Mouse (Mus musculus): Measurements from ENCODE around the gene Plpp3. TPM values are rescaled to one million over a fixed set of nuclear protein-coding genes. Genes with fewer than 3 reads are reported as not detected.

The Plpp3 gene
- polyA plus RNA-seq (2017; shearing (Covaris generic)), result not detected

GRCm38 (mm10) chr4:105157276-105158168 is at the start of gene Plpp3:
TSS of gene Plpp3 (plus strand) at chr4:105157347.

DNA sequence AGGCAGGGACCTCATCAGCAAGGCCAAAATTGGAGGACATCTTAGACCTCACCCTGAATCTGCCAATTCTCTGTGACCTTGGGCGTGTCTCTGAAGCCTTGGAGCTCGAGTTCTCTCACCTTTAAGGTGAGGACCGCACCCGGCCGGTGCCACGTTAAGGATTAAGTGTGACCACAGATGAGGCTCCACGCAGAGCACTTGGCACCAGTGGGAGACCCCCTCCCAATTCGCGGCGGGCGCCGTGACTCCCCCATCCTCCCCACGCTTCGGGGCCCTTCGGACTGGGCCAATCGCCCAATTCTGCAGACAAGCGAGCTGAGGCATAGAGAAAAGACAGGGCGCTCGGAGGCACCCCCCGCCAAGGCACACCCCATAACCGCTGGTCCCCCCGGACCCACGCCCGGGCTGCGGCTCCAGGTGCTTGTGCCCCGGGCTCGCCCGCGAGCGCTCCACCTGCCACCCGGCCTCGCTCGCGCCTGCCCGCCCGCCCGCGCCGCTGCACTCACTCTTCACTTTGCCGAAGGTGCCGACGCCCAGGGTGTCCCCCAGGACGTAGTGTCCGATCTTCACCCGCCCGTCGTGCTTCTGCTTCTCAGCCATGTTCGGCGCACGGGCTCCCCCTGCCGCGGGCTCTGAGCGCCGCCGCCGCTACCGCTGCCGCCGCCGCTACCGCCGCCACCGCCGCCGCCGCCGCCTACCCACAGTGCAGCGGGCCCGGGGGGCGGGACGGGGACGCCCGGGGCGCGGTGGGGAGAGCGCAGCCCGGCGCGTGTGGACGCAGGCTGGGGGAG is 47.8 kb upstream of the Plpp3 start, which contains the start of gene Prkaa2:
Gene Prkaa2, minus strand, starts transcription at position 692 of the 791 bp plus-strand sequence.

Other genes starting within 250 kb of the Plpp3 start
- not detected for gene Fyb2, start 243.9 kb upstream of the Plpp3 start, polyA plus RNA-seq (2017; shearing (Covaris generic))
- gene Prkaa2, start 47.5 kb upstream of the Plpp3 start, polyA plus RNA-seq (2017; shearing (Covaris generic)), result 0.09 TPM